Mouse (Mus musculus): ENCODE measurements around the gene Timmdc1. TPM values are rescaled to one million over a fixed set of nuclear protein-coding genes. Genes with fewer than 3 reads are reported as not detected.

Timmdc1 gene
- total RNA-seq, 2 experiments from 2014 or later, result 29.3 to 34.7 TPM

Other genes with a start within 250 kb of the Timmdc1 start
- not detected for gene Nr1i2, start 227.8 kb downstream of the Timmdc1 start, total RNA-seq (2021)
- 1 to 10 TPM; 1.0 to 1.4 TPM for gene Maats1, start 180.5 kb downstream of the Timmdc1 start, total RNA-seq (2021)
- gene Cox17, start 175.7 kb downstream of the Timmdc1 start, total RNA-seq (2021), result 100 to 1,000 TPM; 117 to 135 TPM
- under 1 TPM in 1 of 2 experiments, not detected in 1; 0.94 TPM for gene Gm21987, start 175.6 kb downstream of the Timmdc1 start, total RNA-seq (2021)
- under 1 TPM; 0.52 to 0.85 TPM for gene Popdc2, start 160.5 kb downstream of the Timmdc1 start, total RNA-seq (2021)
- gene Pla1a, start 89.5 kb downstream of the Timmdc1 start, total RNA-seq (2021), result under 1 TPM; 0.35 to 0.98 TPM
- gene Adprh, start 70.0 kb downstream of the Timmdc1 start, total RNA-seq (2021), result 10 to 100 TPM; 57.7 to 61.9 TPM
- under 1 TPM in 1 of 2 experiments, not detected in 1; 0.27 TPM for gene Cd80, start 67.1 kb downstream of the Timmdc1 start, total RNA-seq (2021)
- gene Poglut1, start 27.6 kb upstream of the Timmdc1 start, total RNA-seq (2021), result 10 to 100 TPM; 44.7 to 48.6 TPM
- gene Tmem39a, start 36.0 kb upstream of the Timmdc1 start, total RNA-seq (2021), result 10 to 100 TPM; 16.9 to 23.5 TPM
- gene Arhgap31, start 190.6 kb upstream of the Timmdc1 start, total RNA-seq (2021), result 10 to 100 TPM; 18.1 to 18.7 TPM
- 10 to 100 TPM; 32.9 to 34.2 TPM for gene B4galt4, start 219.6 kb upstream of the Timmdc1 start, total RNA-seq (2021)